Mouse (Mus musculus): ENCODE measurements around the gene Hoxc9. TPM values are rescaled to one million over a fixed set of nuclear protein-coding genes. Genes with fewer than 3 reads are reported as not detected.

Hoxc9 gene
- polyA plus RNA-seq, 1 experiment from 2014 or later: 0.49 TPM

DNA sequence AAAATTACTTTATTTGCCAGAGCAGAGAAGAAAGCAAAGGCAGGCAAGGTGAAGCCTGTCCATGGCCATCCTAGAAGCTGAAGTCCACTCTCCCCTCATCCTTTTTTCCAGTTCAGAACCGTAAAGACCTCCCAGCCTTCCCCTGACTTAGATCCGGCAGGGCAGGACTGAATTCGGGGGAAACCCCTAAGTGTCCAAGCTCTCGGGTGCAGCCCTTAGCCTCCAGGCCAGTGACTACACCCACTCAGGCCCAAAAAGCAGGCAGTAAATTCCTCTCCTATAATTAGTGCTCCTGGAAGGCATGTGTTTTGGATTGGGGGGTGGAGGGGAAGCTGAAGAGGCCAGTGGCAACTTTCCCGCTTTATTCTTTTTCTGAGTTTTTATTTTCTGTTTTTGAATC, 29.6 kb downstream of the Hoxc9 start:
- Histone ChIP-seq H3K4me2 (no peak overlapping the region), H3K4me1 (replicated peaks; ENCODE audit: control insufficient read depth, insufficient read depth, low read length) (no peaks in the 10 kb centered on the region), H3K4me3 (ENCODE audit: low read depth, low read length) (no peak overlapping the region), H3K27me3 (replicated peaks; ENCODE audit: control insufficient read depth, insufficient read depth, low read length) (peaks cover 100% of the 10 kb centered on the region), H3K9me3 (ENCODE audit: control insufficient read depth, low read length) (no peaks in the 10 kb centered on the region), H3K9ac (ENCODE audit: low read depth, low read length) (no peak overlapping the region), H3K27ac (ENCODE audit: low read depth, low read length) (no peak overlapping the region), H3K36me3 (ENCODE audit: control insufficient read depth, insufficient read depth, low read length) (no peaks in the 10 kb centered on the region)
- no peak for ATAC-seq (replicated peaks; ENCODE audit: low FRiP score)
- WGBS: 10% methylated on average over 5 of the region's 5 CpGs
- no peak for DNase-seq (ENCODE audit: low spot score)

- H3K4me1 ChIP-seq (replicated peaks; ENCODE audit: control insufficient read depth, insufficient read depth, low read length): no peaks in the 10 kb centered on the region
Measured at GRCm38 (mm10) chr15:103006326-103006725, 30.1 kb downstream of the Hoxc9 start.

DNA sequence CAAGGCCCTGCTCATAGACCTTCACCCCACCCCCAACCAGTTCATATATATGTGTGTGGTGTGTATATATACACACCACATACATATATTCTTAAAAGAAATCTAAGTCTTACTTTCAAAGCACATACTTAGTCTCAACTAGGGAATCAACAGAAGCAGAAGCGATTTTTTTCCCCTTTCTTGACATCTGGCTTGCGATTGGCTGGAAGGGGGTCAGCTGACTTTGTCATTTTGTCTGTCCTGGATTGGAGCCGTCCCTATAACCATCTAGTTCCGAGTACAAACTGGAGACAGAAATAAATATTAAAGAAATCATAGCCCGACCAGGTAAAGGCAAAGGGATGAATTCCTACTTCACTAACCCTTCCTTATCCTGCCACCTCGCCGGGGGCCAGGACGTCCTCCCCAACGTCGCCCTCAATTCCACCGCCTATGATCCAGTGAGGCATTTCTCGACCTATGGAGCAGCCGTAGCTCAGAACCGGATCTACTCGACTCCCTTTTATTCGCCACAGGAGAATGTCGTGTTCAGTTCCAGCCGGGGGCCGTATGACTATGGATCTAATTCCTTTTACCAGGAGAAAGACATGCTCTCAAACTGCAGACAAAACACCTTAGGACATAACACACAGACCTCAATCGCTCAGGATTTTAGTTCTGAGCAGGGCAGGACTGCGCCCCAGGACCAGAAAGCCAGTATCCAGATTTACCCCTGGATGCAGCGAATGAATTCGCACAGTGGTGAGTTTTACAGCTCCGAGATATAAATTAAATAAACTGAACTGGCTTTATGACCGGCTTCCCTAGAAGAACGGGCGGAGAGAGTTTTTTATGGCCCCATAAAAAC, 33.2 kb downstream of the Hoxc9 start:
- H3K4me3 ChIP-seq (ENCODE audit: low read depth, low read length): peak overlapping the region; percentile 28; the same call in 1 of the 2 replicates
- no peaks in the 10 kb centered on the region for H3K4me1 ChIP-seq (replicated peaks; ENCODE audit: control insufficient read depth, insufficient read depth, low read length)
- H3K27ac ChIP-seq (ENCODE audit: low read depth, low read length): no peak overlapping the region
- no peaks in the 10 kb centered on the region for H3K9me3 ChIP-seq (ENCODE audit: control insufficient read depth, low read length)
- DNase-seq (ENCODE audit: low spot score) (no peak), ATAC-seq (replicated peaks; ENCODE audit: low FRiP score) (no peak)
- H3K27me3 ChIP-seq (replicated peaks; ENCODE audit: control insufficient read depth, insufficient read depth, low read length): peaks cover 99% of the 10 kb centered on the region
- no peaks in the 10 kb centered on the region for H3K36me3 ChIP-seq (ENCODE audit: control insufficient read depth, insufficient read depth, low read length)
- peak overlapping the region; percentile 35 for H3K4me2 ChIP-seq
- H3K9ac ChIP-seq (ENCODE audit: low read depth, low read length): no peak overlapping the region
- 2% methylated on average over 27 of the region's 27 CpGs for WGBS

More at GRCm38 (mm10) chr15:103006326-103006725, 30.1 kb downstream of the Hoxc9 start:
- H3K27me3 ChIP-seq (replicated peaks; ENCODE audit: control insufficient read depth, insufficient read depth, low read length): peaks cover 100% of the 10 kb centered on the region
- no peak overlapping the region for H3K4me2 ChIP-seq
- no peaks in the 10 kb centered on the region for H3K9me3 ChIP-seq (ENCODE audit: control insufficient read depth, low read length)
- DNase-seq (ENCODE audit: low spot score) (no peak), ATAC-seq (replicated peaks; ENCODE audit: low FRiP score) (no peak)
- H3K27ac ChIP-seq (ENCODE audit: low read depth, low read length): no peak overlapping the region
- H3K4me3 ChIP-seq (ENCODE audit: low read depth, low read length): no peak overlapping the region
- H3K9ac ChIP-seq (ENCODE audit: low read depth, low read length): no peak overlapping the region
- 17% methylated on average over 1 of the region's 1 CpGs for WGBS
- no peaks in the 10 kb centered on the region for H3K36me3 ChIP-seq (ENCODE audit: control insufficient read depth, insufficient read depth, low read length)

- Histone ChIP-seq H3K27ac (ENCODE audit: low read depth, low read length) (no peak overlapping the region), H3K27me3 (replicated peaks; ENCODE audit: control insufficient read depth, insufficient read depth, low read length) (peaks cover 99% of the 10 kb centered on the region), H3K4me3 (ENCODE audit: low read depth, low read length) (0 out of 2 replicates have a peak overlapping the region, but pooled peaks have one; percentile 28), H3K9ac (ENCODE audit: low read depth, low read length) (no peak overlapping the region), H3K9me3 (ENCODE audit: control insufficient read depth, low read length) (no peaks in the 10 kb centered on the region), H3K4me1 (replicated peaks; ENCODE audit: control insufficient read depth, insufficient read depth, low read length) (no peaks in the 10 kb centered on the region), H3K4me2 (peak overlapping the region; percentile 35; the same call in 1 of the 2 replicates), H3K36me3 (ENCODE audit: control insufficient read depth, insufficient read depth, low read length) (no peaks in the 10 kb centered on the region)
- ATAC-seq (replicated peaks; ENCODE audit: low FRiP score) (no peak), DNase-seq (ENCODE audit: low spot score) (no peak)
- 3% methylated on average over 31 of the region's 31 CpGs for WGBS
Measured at GRCm38 (mm10) chr15:103010112-103010846, 34.0 kb downstream of the Hoxc9 start.

- DNase-seq (ENCODE audit: low spot score): no peak
- H3K4me3 ChIP-seq (ENCODE audit: low read depth, low read length): peak overlapping the region; percentile 17; the same call in 1 of the 2 replicates
- 4% methylated on average over 28 of the region's 28 CpGs for WGBS
- no peaks in the 10 kb centered on the region for H3K36me3 ChIP-seq (ENCODE audit: control insufficient read depth, insufficient read depth, low read length)
- H3K4me1 ChIP-seq (replicated peaks; ENCODE audit: control insufficient read depth, insufficient read depth, low read length): no peaks in the 10 kb centered on the region
- no peak overlapping the region for H3K27ac ChIP-seq (ENCODE audit: low read depth, low read length)
- ATAC-seq (replicated peaks; ENCODE audit: low FRiP score): no peak
- H3K4me2 ChIP-seq: peak overlapping the region; percentile 35; the same call in 1 of the 2 replicates
- H3K9ac ChIP-seq (ENCODE audit: low read depth, low read length): no peak overlapping the region
- no peaks in the 10 kb centered on the region for H3K9me3 ChIP-seq (ENCODE audit: control insufficient read depth, low read length)
- H3K27me3 ChIP-seq (replicated peaks; ENCODE audit: control insufficient read depth, insufficient read depth, low read length): peaks cover 99% of the 10 kb centered on the region
Measured at GRCm38 (mm10) chr15:103010847-103011555, 34.8 kb downstream of the Hoxc9 start.

- Histone ChIP-seq H3K9me3 (ENCODE audit: control insufficient read depth, low read length) (no peaks in the 10 kb centered on the region), H3K4me3 (ENCODE audit: low read depth, low read length) (peak overlapping the region; percentile 17), H3K9ac (ENCODE audit: low read depth, low read length) (peak overlapping the region; percentile 46), H3K27ac (ENCODE audit: low read depth, low read length) (peak overlapping the region; percentile 7; the same call in 1 of the 2 replicates), H3K4me1 (replicated peaks; ENCODE audit: control insufficient read depth, insufficient read depth, low read length) (no peaks in the 10 kb centered on the region), H3K36me3 (ENCODE audit: control insufficient read depth, insufficient read depth, low read length) (no peaks in the 10 kb centered on the region), H3K27me3 (replicated peaks; ENCODE audit: control insufficient read depth, insufficient read depth, low read length) (peaks cover 99% of the 10 kb centered on the region), H3K4me2 (peak overlapping the region; percentile 39)
- WGBS: 5% methylated on average over 26 of the region's 26 CpGs
- DNase-seq (ENCODE audit: low spot score) (no peak), ATAC-seq (replicated peaks; ENCODE audit: low FRiP score) (no peak)
Measured at GRCm38 (mm10) chr15:103011928-103012486, 35.8 kb downstream of the Hoxc9 start.

- Histone ChIP-seq H3K27me3 (replicated peaks; ENCODE audit: control insufficient read depth, insufficient read depth, low read length) (peaks cover 99% of the 10 kb centered on the region), H3K36me3 (ENCODE audit: control insufficient read depth, insufficient read depth, low read length) (no peaks in the 10 kb centered on the region), H3K4me1 (replicated peaks; ENCODE audit: control insufficient read depth, insufficient read depth, low read length) (no peaks in the 10 kb centered on the region), H3K4me2 (peak overlapping the region; percentile 59), H3K4me3 (ENCODE audit: low read depth, low read length) (peak overlapping the region; percentile 42), H3K9ac (ENCODE audit: low read depth, low read length) (no peak overlapping the region), H3K9me3 (ENCODE audit: control insufficient read depth, low read length) (no peaks in the 10 kb centered on the region), H3K27ac (ENCODE audit: low read depth, low read length) (no peak overlapping the region)
- ATAC-seq (replicated peaks; ENCODE audit: low FRiP score) (no peak), DNase-seq (ENCODE audit: low spot score) (no peak)
- 5% methylated on average over 17 of the region's 17 CpGs for WGBS
Measured at GRCm38 (mm10) chr15:103013238-103013984, 37.2 kb downstream of the Hoxc9 start.
